Mouse (Mus musculus): ENCODE results near the gene Lemd2. TPM values are rescaled to one million over a fixed set of nuclear protein-coding genes. Genes with fewer than 3 reads are reported as not detected.

The Lemd2 gene
- total and polyA plus RNA-seq, 2 experiments = 15.1 to 45.1 TPM

GRCm38 (mm10) chr17:27168569-27168968, 35.7 kb downstream of the Lemd2 start:
- no peaks in the 10 kb centered on the region for H3K27me3 ChIP-seq (ENCODE audit: control insufficient read depth, insufficient read depth, low read length)
- no peak overlapping the region for H3K27ac ChIP-seq (replicated peaks; ENCODE audit: insufficient read depth, low read depth, low read length)
- WGBS = 91% methylated on average over 4 of the region's 4 CpGs
- no peaks in the 10 kb centered on the region for H3K79me2 ChIP-seq (ENCODE audit: control insufficient read depth, insufficient read depth, low read length)
- no peak for TF ChIP-seq POLR2A (IDR thresholded peaks at IDR 0.05; ENCODE audit: extremely low read depth, insufficient read depth, low read length)
- no peak for TF ChIP-seq CTCF (IDR thresholded peaks at IDR 0.05; ENCODE audit: low read depth, low read length)
- DNase-seq (ENCODE audit: extremely low read depth, low read depth, low spot score) = no peak
- no peak overlapping the region for H3K9ac ChIP-seq (ENCODE audit: low read depth, low read length)
- no peaks in the 10 kb centered on the region for H3K4me1 ChIP-seq (ENCODE audit: control insufficient read depth, insufficient read depth, low read length)
- no peaks in the 10 kb centered on the region for H3K36me3 ChIP-seq (ENCODE audit: control insufficient read depth, insufficient read depth, low read length)
- no peak overlapping the region for H3K4me3 ChIP-seq (ENCODE audit: insufficient read depth, low read depth, low read length)

GRCm38 (mm10) chr17:27167545-27167944, 36.7 kb downstream of the Lemd2 start, which contains the start of gene Ip6k3:
Ip6k3 (minus strand) TSS chr17:27167795.
- H3K79me2 ChIP-seq (ENCODE audit: control insufficient read depth, insufficient read depth, low read length) = no peaks in the 10 kb centered on the region
- H3K9ac ChIP-seq (ENCODE audit: low read depth, low read length) = no peak within 1 kb of the TSS
- no peaks in the 10 kb centered on the region for H3K4me1 ChIP-seq (ENCODE audit: control insufficient read depth, insufficient read depth, low read length)
- TF ChIP-seq CTCF (IDR thresholded peaks at IDR 0.05; ENCODE audit: low read depth, low read length) (no peak), POLR2A (IDR thresholded peaks at IDR 0.05; ENCODE audit: extremely low read depth, insufficient read depth, low read length) (no peak)
- no peak for DNase-seq (ENCODE audit: extremely low read depth, low read depth, low spot score)
- H3K27me3 ChIP-seq (ENCODE audit: control insufficient read depth, insufficient read depth, low read length) = no peaks in the 10 kb centered on the region
- WGBS = 72% methylated on average over 4 of the region's 4 CpGs
- no peaks in the 10 kb centered on the region for H3K36me3 ChIP-seq (ENCODE audit: control insufficient read depth, insufficient read depth, low read length)
- no peak within 1 kb of the TSS for H3K4me3 ChIP-seq (ENCODE audit: insufficient read depth, low read depth, low read length)
- no peak within 1 kb of the TSS for H3K27ac ChIP-seq (replicated peaks; ENCODE audit: insufficient read depth, low read depth, low read length)

GRCm38 (mm10) chr17:27166901-27167300, 37.4 kb downstream of the Lemd2 start:
- no peak overlapping the region for H3K4me3 ChIP-seq (ENCODE audit: insufficient read depth, low read depth, low read length)
- no peaks in the 10 kb centered on the region for H3K79me2 ChIP-seq (ENCODE audit: control insufficient read depth, insufficient read depth, low read length)
- no peak for DNase-seq (ENCODE audit: extremely low read depth, low read depth, low spot score)
- 77% methylated on average over 6 of the region's 6 CpGs for WGBS
- TF ChIP-seq POLR2A (IDR thresholded peaks at IDR 0.05; ENCODE audit: extremely low read depth, insufficient read depth, low read length) = no peak
- no peak for TF ChIP-seq CTCF (IDR thresholded peaks at IDR 0.05; ENCODE audit: low read depth, low read length)
- H3K27ac ChIP-seq (replicated peaks; ENCODE audit: insufficient read depth, low read depth, low read length) = no peak overlapping the region
- no peaks in the 10 kb centered on the region for H3K4me1 ChIP-seq (ENCODE audit: control insufficient read depth, insufficient read depth, low read length)
- no peaks in the 10 kb centered on the region for H3K27me3 ChIP-seq (ENCODE audit: control insufficient read depth, insufficient read depth, low read length)
- H3K36me3 ChIP-seq (ENCODE audit: control insufficient read depth, insufficient read depth, low read length) = no peaks in the 10 kb centered on the region
- no peak overlapping the region for H3K9ac ChIP-seq (ENCODE audit: low read depth, low read length)

- 74% methylated on average over 8 of the region's 8 CpGs for WGBS
- H3K27me3 ChIP-seq (ENCODE audit: control insufficient read depth, insufficient read depth, low read length) = no peaks in the 10 kb centered on the region
- no peak for DNase-seq (ENCODE audit: extremely low read depth, low read depth, low spot score)
- no peak for TF ChIP-seq POLR2A (IDR thresholded peaks at IDR 0.05; ENCODE audit: extremely low read depth, insufficient read depth, low read length)
- peak; percentile 49 for TF ChIP-seq CTCF (IDR thresholded peaks at IDR 0.05; ENCODE audit: low read depth, low read length)
- H3K4me1 ChIP-seq (ENCODE audit: control insufficient read depth, insufficient read depth, low read length) = no peaks in the 10 kb centered on the region
- H3K9ac ChIP-seq (ENCODE audit: low read depth, low read length) = no peak overlapping the region
- no peaks in the 10 kb centered on the region for H3K79me2 ChIP-seq (ENCODE audit: control insufficient read depth, insufficient read depth, low read length)
- no peak overlapping the region for H3K27ac ChIP-seq (replicated peaks; ENCODE audit: insufficient read depth, low read depth, low read length)
- no peaks in the 10 kb centered on the region for H3K36me3 ChIP-seq (ENCODE audit: control insufficient read depth, insufficient read depth, low read length)
- H3K4me3 ChIP-seq (ENCODE audit: insufficient read depth, low read depth, low read length) = no peak overlapping the region
Measured at GRCm38 (mm10) chr17:27165054-27165773, 39.1 kb downstream of the Lemd2 start.

GRCm38 (mm10) chr17:27160905-27161304, 43.4 kb downstream of the Lemd2 start:
- DNase-seq (ENCODE audit: extremely low read depth, low read depth, low spot score) = no peak
- Histone ChIP-seq H3K79me2 (ENCODE audit: control insufficient read depth, insufficient read depth, low read length) (no peaks in the 10 kb centered on the region), H3K4me3 (ENCODE audit: insufficient read depth, low read depth, low read length) (no peak overlapping the region), H3K27me3 (ENCODE audit: control insufficient read depth, insufficient read depth, low read length) (no peaks in the 10 kb centered on the region), H3K9ac (ENCODE audit: low read depth, low read length) (no peak overlapping the region), H3K4me1 (ENCODE audit: control insufficient read depth, insufficient read depth, low read length) (no peaks in the 10 kb centered on the region), H3K36me3 (ENCODE audit: control insufficient read depth, insufficient read depth, low read length) (no peaks in the 10 kb centered on the region), H3K27ac (replicated peaks; ENCODE audit: insufficient read depth, low read depth, low read length) (no peak overlapping the region)
- WGBS = 71% methylated on average over 4 of the region's 4 CpGs
- TF ChIP-seq POLR2A (IDR thresholded peaks at IDR 0.05; ENCODE audit: extremely low read depth, insufficient read depth, low read length) = no peak
- no peak for TF ChIP-seq CTCF (IDR thresholded peaks at IDR 0.05; ENCODE audit: low read depth, low read length)

GRCm38 (mm10) chr17:27159169-27159568, 45.1 kb downstream of the Lemd2 start:
- Histone ChIP-seq H3K27me3 (ENCODE audit: control insufficient read depth, insufficient read depth, low read length) (no peaks in the 10 kb centered on the region), H3K9ac (ENCODE audit: low read depth, low read length) (no peak overlapping the region), H3K36me3 (ENCODE audit: control insufficient read depth, insufficient read depth, low read length) (no peaks in the 10 kb centered on the region), H3K4me1 (ENCODE audit: control insufficient read depth, insufficient read depth, low read length) (no peaks in the 10 kb centered on the region), H3K27ac (replicated peaks; ENCODE audit: insufficient read depth, low read depth, low read length) (no peak overlapping the region), H3K4me3 (ENCODE audit: insufficient read depth, low read depth, low read length) (no peak overlapping the region), H3K79me2 (ENCODE audit: control insufficient read depth, insufficient read depth, low read length) (no peaks in the 10 kb centered on the region)
- no peak for TF ChIP-seq POLR2A (IDR thresholded peaks at IDR 0.05; ENCODE audit: extremely low read depth, insufficient read depth, low read length)
- no peak for TF ChIP-seq CTCF (IDR thresholded peaks at IDR 0.05; ENCODE audit: low read depth, low read length)
- WGBS = 73% methylated on average over 7 of the region's 7 CpGs
- no peak for DNase-seq (ENCODE audit: extremely low read depth, low read depth, low spot score)
